Mouse (Mus musculus) erythroblast, adult 5-6 weeks (primary cell): ENCODE measurements around the gene Olfr33. TPM values are rescaled to one million over a fixed set of nuclear protein-coding genes. Genes with fewer than 3 reads are reported as not detected.

ENCODE experiments used
- ATAC-seq: replicated peaks from 2 replicates; pipeline ENCODE4 v1.8.0; 2016; ENCODE audit warnings: moderate number of reproducible peaks, mild to moderate bottlenecking, moderate TSS enrichment, inconsistent platforms; ENCODE audit not compliant: poor library complexity, low FRiP score, severe bottlenecking
- total RNA-seq, 2 experiments: library from RNA; stranded (forward) in 1 of 2; stranded (reverse) in 1 of 2; fragments of 150-400 nt in 1 of 2; fragments of 200-764, 138-1000 nt in 1 of 2; gene quantifications; 2 replicates each; pipeline versions ENCODE4 v1.2.3 to v1.2.4; 2015 to 2017; ENCODE audit warnings: low replicate concordance in 2 of 2

Gene Olfr33
- not detected in 2 replicates for total RNA-seq (2015; ENCODE audit: low replicate concordance)
- not detected in 2 replicates for total RNA-seq (2017; ENCODE audit: low replicate concordance)

GRCm38 (mm10) chr7:102718970-102719369, at the start of gene Olfr33:
Gene Olfr33, minus strand, starts transcription at chr7:102719070.
- no peak for ATAC-seq

DNA sequence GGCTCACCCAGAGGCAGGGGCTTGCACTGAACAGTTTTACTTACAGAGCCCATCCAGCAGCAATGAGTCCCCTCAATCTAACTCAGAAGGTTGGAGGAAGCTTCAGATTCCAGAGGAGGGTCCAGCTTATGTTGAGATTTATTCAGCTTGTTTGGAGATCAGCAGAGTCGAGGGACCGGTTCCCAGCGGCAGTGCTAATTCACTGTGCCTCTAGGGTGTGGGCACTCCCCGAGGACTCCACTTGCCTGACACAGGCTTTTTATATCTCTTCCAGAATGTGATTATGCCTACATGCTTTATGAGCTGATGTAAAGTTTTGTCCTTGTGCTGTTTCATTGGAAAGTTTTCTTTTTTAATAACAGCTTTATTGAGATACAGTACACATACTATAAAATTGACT, 40.4 kb upstream of the Olfr33 start, which contains the start of the genes Olfr560 and Olfr78:
Gene Olfr560 (minus strand): TSS at position 101 of the 400 bp plus-strand sequence.
Gene Olfr78 (minus strand): TSS at position 206 of the 400 bp plus-strand sequence.
- no peak for ATAC-seq

DNA sequence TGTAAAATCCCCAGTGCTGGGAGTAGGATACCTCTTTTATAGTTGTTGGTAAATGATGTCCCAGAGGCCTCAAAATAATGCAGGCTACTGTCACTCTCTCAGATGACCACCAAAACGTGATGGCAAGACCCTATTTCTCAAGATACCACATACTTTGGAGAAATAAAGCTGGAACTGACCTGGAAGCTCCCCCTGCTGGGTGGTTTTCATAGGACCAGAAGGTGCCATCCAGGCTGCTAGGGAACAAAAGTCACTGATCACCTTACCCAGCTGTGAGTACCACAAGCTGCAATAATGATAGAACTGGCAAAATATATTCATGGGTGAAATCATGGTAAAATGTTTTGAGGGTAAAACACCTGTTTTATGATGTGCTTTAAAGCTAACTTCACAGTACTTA, 33.2 kb upstream of the Olfr33 start:
- no peak for ATAC-seq

- ATAC-seq = no peak
Observed at GRCm38 (mm10) chr7:102737705-102738104, 18.8 kb upstream of the Olfr33 start.

GRCm38 (mm10) chr7:102733793-102734192, 14.9 kb upstream of the Olfr33 start:
- no peak for ATAC-seq

DNA sequence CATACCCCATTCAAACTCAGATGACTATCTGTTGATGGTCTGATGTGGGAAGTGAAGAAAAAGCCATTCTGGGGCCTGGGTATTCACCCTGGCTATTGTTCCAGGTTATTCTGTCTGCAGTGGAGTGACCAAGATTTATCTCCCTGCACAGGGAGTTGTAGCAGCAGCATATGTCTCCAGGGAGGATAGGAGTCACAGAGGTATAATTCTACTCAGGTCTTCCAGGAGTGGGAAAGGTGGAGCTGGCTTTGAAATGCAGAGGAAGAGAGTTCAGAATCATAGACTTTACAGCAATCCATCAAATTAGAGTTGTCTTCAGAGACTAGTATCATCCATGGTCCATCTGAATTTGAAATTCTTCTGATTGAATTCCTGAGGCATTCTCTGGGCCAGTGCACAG, 8.5 kb upstream of the Olfr33 start, which contains the start of gene Olfr559:
Gene Olfr559 (minus strand): TSS at position 101 of the 400 bp plus-strand sequence.
- no peak for ATAC-seq

GRCm38 (mm10) chr7:102701915-102702314, 17.0 kb downstream of the Olfr33 start, which contains the start of gene Olfr558:
Gene Olfr558, plus strand, starts transcription at chr7:102702215.
- no peak for ATAC-seq

GRCm38 (mm10) chr7:102698461-102698860, 20.4 kb downstream of the Olfr33 start:
- no peak for ATAC-seq

DNA sequence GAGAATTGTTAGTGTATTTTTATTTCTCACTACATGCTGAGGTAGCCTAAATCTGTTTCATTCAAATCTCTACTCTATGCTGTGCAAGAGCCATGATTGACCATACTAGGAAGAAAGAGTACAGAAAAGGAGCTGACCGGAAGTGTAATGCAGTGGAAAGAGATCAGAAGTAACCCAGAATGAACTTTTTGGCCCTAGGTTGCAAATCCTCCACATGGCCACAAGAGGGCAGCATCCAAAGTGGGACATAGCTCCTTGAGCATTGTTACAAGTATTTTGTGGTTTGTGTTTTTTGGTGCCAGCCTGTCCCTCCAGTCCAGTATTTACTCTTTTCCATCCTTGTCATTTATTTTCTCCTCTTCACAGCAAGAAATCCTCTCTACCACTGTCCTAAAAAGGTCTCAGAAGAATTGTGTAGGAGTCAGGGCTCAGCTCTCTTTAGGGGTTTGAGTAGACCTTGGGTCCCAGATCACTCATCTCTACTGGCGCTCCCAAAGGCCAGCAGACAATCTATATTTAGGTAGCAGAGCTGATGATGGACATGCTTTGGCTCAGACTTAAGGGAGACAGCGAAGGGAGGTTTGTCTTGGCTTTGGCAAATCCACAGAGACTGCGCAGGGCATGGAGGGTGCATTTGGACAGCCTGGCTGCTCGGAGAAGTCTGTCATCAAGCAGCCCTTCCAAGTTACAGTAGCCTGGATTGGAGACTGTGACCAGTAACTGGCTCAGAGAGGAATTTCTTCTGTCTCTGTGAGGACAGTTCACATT, 23.3 kb downstream of the Olfr33 start, which contains the start of gene Olfr557:
Gene Olfr557 (plus strand): TSS at position 553 of the 768 bp plus-strand sequence.
- ATAC-seq = 0 out of 2 replicates have a peak, but pooled peaks have one; percentile 74

DNA sequence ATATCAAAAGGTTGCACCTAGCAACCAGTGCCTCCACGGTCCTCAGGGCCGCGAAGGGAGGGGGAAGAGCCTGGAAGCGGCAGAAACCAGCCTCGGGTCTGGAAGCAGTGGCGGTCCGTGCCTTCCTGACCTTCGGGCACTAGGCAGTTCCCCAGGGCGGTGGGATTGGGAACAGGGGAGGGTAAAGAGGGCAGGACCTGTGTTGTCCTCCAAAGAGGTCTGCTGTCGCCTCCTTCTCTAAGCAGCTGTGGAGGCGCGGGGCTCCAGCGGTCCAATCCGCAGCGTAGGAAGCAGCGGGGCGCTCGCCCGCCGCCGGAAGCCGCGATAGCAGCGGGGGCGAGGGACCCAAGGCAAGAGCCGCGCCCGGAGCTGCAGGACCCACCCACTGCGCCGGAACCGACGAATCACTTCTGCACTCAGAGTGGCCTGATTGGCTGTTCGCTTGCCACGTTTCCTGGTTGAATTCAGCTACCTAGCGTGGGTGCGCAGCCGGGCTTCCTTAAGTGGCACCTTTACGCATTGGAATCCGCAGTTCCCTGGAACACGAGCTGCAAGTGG, 31.8 kb downstream of the Olfr33 start, which contains the start of gene Trim68:
Gene Trim68 (minus strand): TSS at position 384 of the 558 bp plus-strand sequence.
- ATAC-seq = peak; percentile 60; the same call in 1 of the 2 replicates

DNA sequence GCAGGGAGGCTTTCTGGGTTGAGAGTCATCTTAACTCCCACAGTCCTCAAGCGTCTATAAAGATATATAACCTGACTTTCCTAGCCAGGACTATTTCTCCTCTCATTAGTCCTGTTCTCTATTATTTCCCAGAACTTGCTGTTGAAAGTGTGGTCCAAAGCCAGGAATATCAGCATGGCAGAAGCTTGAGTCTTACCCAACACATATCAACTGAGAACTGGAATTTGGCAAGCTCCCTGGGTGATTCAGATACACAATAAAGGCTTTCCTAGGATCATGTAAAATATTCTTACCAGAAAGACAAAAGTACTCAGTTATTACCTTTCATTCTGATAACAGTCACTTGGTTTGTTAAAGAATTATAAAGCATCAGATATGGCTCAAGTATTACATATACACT, 37.0 kb downstream of the Olfr33 start:
- ATAC-seq = no peak

DNA sequence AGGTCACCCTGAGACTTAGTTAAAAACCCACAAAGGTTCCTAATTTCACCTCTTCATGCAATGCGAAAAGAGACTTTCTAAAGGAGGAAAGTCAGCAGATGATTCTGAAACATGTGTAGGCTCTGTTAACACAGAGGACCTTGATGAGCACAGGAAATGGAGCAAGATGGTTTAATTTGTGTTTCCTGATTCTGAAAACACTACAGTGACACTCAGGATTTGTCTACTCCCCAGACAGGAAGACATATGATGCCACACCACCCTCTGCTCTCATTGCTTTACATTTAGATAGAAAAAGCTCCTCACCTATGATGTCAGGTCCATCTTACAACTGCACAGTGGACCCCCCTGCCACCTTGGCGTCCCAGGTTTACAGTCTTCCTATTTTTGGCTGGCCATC, 42.6 kb downstream of the Olfr33 start:
- no peak for ATAC-seq

- ATAC-seq = no peak
Observed at GRCm38 (mm10) chr7:102665378-102665777, 53.5 kb downstream of the Olfr33 start.

DNA sequence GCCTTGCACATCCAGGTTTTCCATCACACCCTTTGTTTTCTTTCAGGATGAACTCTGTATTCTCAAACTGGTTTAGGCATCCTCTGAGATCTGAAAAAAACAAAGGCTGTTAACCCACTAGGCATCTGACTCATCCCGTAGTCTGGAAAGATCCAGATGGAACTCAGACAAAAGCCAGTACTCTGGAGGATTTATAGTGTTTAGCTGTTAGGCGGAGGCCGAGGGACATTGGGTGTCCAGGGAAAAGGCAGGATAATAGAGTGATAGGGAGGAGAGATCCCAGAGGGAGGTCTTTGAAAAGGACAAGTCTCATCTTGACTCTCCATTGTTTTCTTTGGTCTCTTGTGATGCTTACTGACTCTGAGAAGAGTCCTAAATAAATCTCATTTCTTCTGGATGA, 54.3 kb downstream of the Olfr33 start, which contains the start of gene Olfr556:
Gene Olfr556 (plus strand): TSS at position 301 of the 400 bp plus-strand sequence.
- no peak for ATAC-seq

Other genes starting within 250 kb of the Olfr33 start
Only the 30 nearest of the 32 such genes appear.
- not detected in 2 replicates for gene Olfr543, start 237.4 kb downstream of the Olfr33 start, total RNA-seq (2015; ENCODE audit: low replicate concordance)
- gene Olfr543, start 237.4 kb downstream of the Olfr33 start, total RNA-seq (2017; ENCODE audit: low replicate concordance) = not detected in 2 replicates
- gene Olfr544, start 230.8 kb downstream of the Olfr33 start, total RNA-seq (2015; ENCODE audit: low replicate concordance) = not detected in 2 replicates
- not detected in 2 replicates for gene Olfr544, start 230.8 kb downstream of the Olfr33 start, total RNA-seq (2017; ENCODE audit: low replicate concordance)
- gene Olfr545, start 219.5 kb downstream of the Olfr33 start, total RNA-seq (2015; ENCODE audit: low replicate concordance) = not detected in 2 replicates
- not detected in 2 replicates for gene Olfr545, start 219.5 kb downstream of the Olfr33 start, total RNA-seq (2017; ENCODE audit: low replicate concordance)
- not detected in 2 replicates for gene Olfr547, start 184.3 kb downstream of the Olfr33 start, total RNA-seq (2015; ENCODE audit: low replicate concordance)
- gene Olfr547, start 184.3 kb downstream of the Olfr33 start, total RNA-seq (2017; ENCODE audit: low replicate concordance) = not detected in 2 replicates
- gene Olfr548-ps1, start 178.2 kb downstream of the Olfr33 start, total RNA-seq (2015; ENCODE audit: low replicate concordance) = not detected in 2 replicates
- gene Olfr548-ps1, start 178.2 kb downstream of the Olfr33 start, total RNA-seq (2017; ENCODE audit: low replicate concordance) = not detected in 2 replicates
- not detected in 2 replicates for gene Olfr549, start 169.2 kb downstream of the Olfr33 start, total RNA-seq (2015; ENCODE audit: low replicate concordance)
- not detected in 2 replicates for gene Olfr549, start 169.2 kb downstream of the Olfr33 start, total RNA-seq (2017; ENCODE audit: low replicate concordance)
- gene Trim21, start 153.6 kb downstream of the Olfr33 start, total RNA-seq (2015; ENCODE audit: low replicate concordance) = 6.9 and 25.9 TPM in 2 replicates
- 37.5 and 50.2 TPM in 2 replicates for gene Trim21, start 153.6 kb downstream of the Olfr33 start, total RNA-seq (2017; ENCODE audit: low replicate concordance)
- gene Olfr550, start 147.6 kb downstream of the Olfr33 start, total RNA-seq (2015; ENCODE audit: low replicate concordance) = not detected in 2 replicates
- gene Olfr550, start 147.6 kb downstream of the Olfr33 start, total RNA-seq (2017; ENCODE audit: low replicate concordance) = not detected in 2 replicates
- not detected in 2 replicates for gene Olfr551, start 127.2 kb downstream of the Olfr33 start, total RNA-seq (2015; ENCODE audit: low replicate concordance)
- not detected in 2 replicates for gene Olfr551, start 127.2 kb downstream of the Olfr33 start, total RNA-seq (2017; ENCODE audit: low replicate concordance)
- gene Olfr552, start 121.3 kb downstream of the Olfr33 start, total RNA-seq (2015; ENCODE audit: low replicate concordance) = not detected in 2 replicates
- gene Olfr552, start 121.3 kb downstream of the Olfr33 start, total RNA-seq (2017; ENCODE audit: low replicate concordance) = not detected in 2 replicates
- gene Olfr553, start 100.9 kb downstream of the Olfr33 start, total RNA-seq (2015; ENCODE audit: low replicate concordance) = not detected in 2 replicates
- gene Olfr553, start 100.9 kb downstream of the Olfr33 start, total RNA-seq (2017; ENCODE audit: low replicate concordance) = not detected in 2 replicates
- not detected in 2 replicates for gene Olfr554, start 80.6 kb downstream of the Olfr33 start, total RNA-seq (2015; ENCODE audit: low replicate concordance)
- not detected in 2 replicates for gene Olfr554, start 80.6 kb downstream of the Olfr33 start, total RNA-seq (2017; ENCODE audit: low replicate concordance)
- gene Olfr555, start 60.2 kb downstream of the Olfr33 start, total RNA-seq (2015; ENCODE audit: low replicate concordance) = not detected in 2 replicates
- gene Olfr555, start 60.2 kb downstream of the Olfr33 start, total RNA-seq (2017; ENCODE audit: low replicate concordance) = not detected in 2 replicates
- gene Olfr556, start 54.2 kb downstream of the Olfr33 start, total RNA-seq (2015; ENCODE audit: low replicate concordance) = not detected in 2 replicates
- gene Olfr556, start 54.2 kb downstream of the Olfr33 start, total RNA-seq (2017; ENCODE audit: low replicate concordance) = not detected in 2 replicates
- not detected in 2 replicates for gene Trim68, start 31.7 kb downstream of the Olfr33 start, total RNA-seq (2015; ENCODE audit: low replicate concordance)
- gene Trim68, start 31.7 kb downstream of the Olfr33 start, total RNA-seq (2017; ENCODE audit: low replicate concordance) = 0.51 TPM in 1 of 2 replicates, not detected in the other
- gene Olfr557, start 23.2 kb downstream of the Olfr33 start, total RNA-seq (2015; ENCODE audit: low replicate concordance) = not detected in 2 replicates
- not detected in 2 replicates for gene Olfr557, start 23.2 kb downstream of the Olfr33 start, total RNA-seq (2017; ENCODE audit: low replicate concordance)
- gene Olfr558, start 16.9 kb downstream of the Olfr33 start, total RNA-seq (2015; ENCODE audit: low replicate concordance) = not detected in 2 replicates
- gene Olfr558, start 16.9 kb downstream of the Olfr33 start, total RNA-seq (2017; ENCODE audit: low replicate concordance) = not detected in 2 replicates
- not detected in 2 replicates for gene Olfr559, start 8.4 kb upstream of the Olfr33 start, total RNA-seq (2015; ENCODE audit: low replicate concordance)
- not detected in 2 replicates for gene Olfr559, start 8.4 kb upstream of the Olfr33 start, total RNA-seq (2017; ENCODE audit: low replicate concordance)
- not detected in 2 replicates for gene Olfr560, start 40.3 kb upstream of the Olfr33 start, total RNA-seq (2015; ENCODE audit: low replicate concordance)
- not detected in 2 replicates for gene Olfr560, start 40.3 kb upstream of the Olfr33 start, total RNA-seq (2017; ENCODE audit: low replicate concordance)
- gene Olfr78, start 40.4 kb upstream of the Olfr33 start, total RNA-seq (2015; ENCODE audit: low replicate concordance) = not detected in 2 replicates
- gene Olfr78, start 40.4 kb upstream of the Olfr33 start, total RNA-seq (2017; ENCODE audit: low replicate concordance) = not detected in 2 replicates
- gene Olfr561, start 52.2 kb upstream of the Olfr33 start, total RNA-seq (2015; ENCODE audit: low replicate concordance) = not detected in 2 replicates
- not detected in 2 replicates for gene Olfr561, start 52.2 kb upstream of the Olfr33 start, total RNA-seq (2017; ENCODE audit: low replicate concordance)
- not detected in 2 replicates for gene Olfr564, start 84.4 kb upstream of the Olfr33 start, total RNA-seq (2015; ENCODE audit: low replicate concordance)
- not detected in 2 replicates for gene Olfr564, start 84.4 kb upstream of the Olfr33 start, total RNA-seq (2017; ENCODE audit: low replicate concordance)
- not detected in 2 replicates for gene Olfr566, start 139.7 kb upstream of the Olfr33 start, total RNA-seq (2015; ENCODE audit: low replicate concordance)
- 0.77 TPM in 1 of 2 replicates, not detected in the other for gene Olfr566, start 139.7 kb upstream of the Olfr33 start, total RNA-seq (2017; ENCODE audit: low replicate concordance)
- not detected in 2 replicates for gene Olfr568, start 158.1 kb upstream of the Olfr33 start, total RNA-seq (2015; ENCODE audit: low replicate concordance)
- not detected in 2 replicates for gene Olfr568, start 158.1 kb upstream of the Olfr33 start, total RNA-seq (2017; ENCODE audit: low replicate concordance)
- gene Olfr569, start 171.8 kb upstream of the Olfr33 start, total RNA-seq (2015; ENCODE audit: low replicate concordance) = not detected in 2 replicates
- not detected in 2 replicates for gene Olfr569, start 171.8 kb upstream of the Olfr33 start, total RNA-seq (2017; ENCODE audit: low replicate concordance)
- gene Olfr570, start 175.5 kb upstream of the Olfr33 start, total RNA-seq (2015; ENCODE audit: low replicate concordance) = not detected in 2 replicates
- gene Olfr570, start 175.5 kb upstream of the Olfr33 start, total RNA-seq (2017; ENCODE audit: low replicate concordance) = not detected in 2 replicates
- gene Olfr571, start 198.5 kb upstream of the Olfr33 start, total RNA-seq (2015; ENCODE audit: low replicate concordance) = not detected in 2 replicates
- gene Olfr571, start 198.5 kb upstream of the Olfr33 start, total RNA-seq (2017; ENCODE audit: low replicate concordance) = not detected in 2 replicates
- not detected in 2 replicates for gene Olfr572, start 205.3 kb upstream of the Olfr33 start, total RNA-seq (2015; ENCODE audit: low replicate concordance)
- gene Olfr572, start 205.3 kb upstream of the Olfr33 start, total RNA-seq (2017; ENCODE audit: low replicate concordance) = not detected in 2 replicates
- gene Olfr573-ps1, start 223.5 kb upstream of the Olfr33 start, total RNA-seq (2015; ENCODE audit: low replicate concordance) = not detected in 2 replicates
- not detected in 2 replicates for gene Olfr573-ps1, start 223.5 kb upstream of the Olfr33 start, total RNA-seq (2017; ENCODE audit: low replicate concordance)
- gene Olfr574, start 229.4 kb upstream of the Olfr33 start, total RNA-seq (2015; ENCODE audit: low replicate concordance) = not detected in 2 replicates
- gene Olfr574, start 229.4 kb upstream of the Olfr33 start, total RNA-seq (2017; ENCODE audit: low replicate concordance) = not detected in 2 replicates